Mouse (Mus musculus): ENCODE data around the gene Fscn3. TPM values are rescaled to one million over a fixed set of nuclear protein-coding genes. Genes with fewer than 3 reads are reported as not detected.

The Fscn3 gene
- total RNA-seq, 2 experiments from 2014 or later: not detected

DNA sequence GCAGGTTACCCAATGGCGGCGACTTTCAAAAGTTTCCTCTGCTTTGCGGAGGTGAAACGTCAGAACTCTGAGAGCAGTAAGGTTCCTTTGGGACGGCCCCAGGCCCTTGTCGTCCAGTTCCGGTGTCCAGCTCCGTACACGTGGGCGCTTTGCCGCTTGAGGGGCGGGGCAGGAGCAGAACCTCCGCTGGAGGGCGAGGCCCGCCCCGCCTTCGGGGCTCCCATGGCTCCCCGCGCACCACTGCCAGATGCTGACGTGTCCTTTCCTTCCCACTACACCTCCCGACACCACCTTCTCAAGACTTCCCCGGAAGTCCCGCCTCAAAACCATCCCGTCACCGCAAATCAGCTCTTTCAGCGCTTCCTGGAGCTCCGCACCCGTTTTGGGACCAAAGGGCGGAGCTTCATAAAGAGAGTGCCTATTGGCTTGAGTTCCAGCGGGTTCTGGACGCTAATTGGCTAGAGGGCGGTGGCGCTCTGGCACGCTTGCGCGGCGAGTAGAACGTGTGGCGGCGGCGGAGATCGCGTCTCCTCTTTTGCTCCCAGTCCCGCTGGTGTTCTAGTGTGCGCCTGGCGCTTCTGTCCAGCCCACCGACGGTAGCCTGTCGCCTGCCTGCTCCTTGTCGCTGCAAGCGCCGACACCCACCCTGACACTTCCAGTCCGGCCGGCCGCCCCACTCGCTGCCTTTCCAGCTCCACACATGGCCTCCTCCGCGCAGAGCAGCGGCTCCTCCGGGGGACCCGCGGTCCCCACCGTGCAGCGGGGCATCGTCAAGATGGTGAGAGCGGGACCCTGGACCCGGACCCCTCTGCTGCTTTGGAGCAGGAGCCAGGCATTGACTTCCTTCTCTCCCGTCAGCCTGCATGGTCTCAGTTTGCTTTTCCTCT, 52.5 kb downstream of the Fscn3 start:
- peak; percentile 97 for ATAC-seq (replicated peaks; ENCODE audit: low FRiP score, poor library complexity, severe bottlenecking)

DNA sequence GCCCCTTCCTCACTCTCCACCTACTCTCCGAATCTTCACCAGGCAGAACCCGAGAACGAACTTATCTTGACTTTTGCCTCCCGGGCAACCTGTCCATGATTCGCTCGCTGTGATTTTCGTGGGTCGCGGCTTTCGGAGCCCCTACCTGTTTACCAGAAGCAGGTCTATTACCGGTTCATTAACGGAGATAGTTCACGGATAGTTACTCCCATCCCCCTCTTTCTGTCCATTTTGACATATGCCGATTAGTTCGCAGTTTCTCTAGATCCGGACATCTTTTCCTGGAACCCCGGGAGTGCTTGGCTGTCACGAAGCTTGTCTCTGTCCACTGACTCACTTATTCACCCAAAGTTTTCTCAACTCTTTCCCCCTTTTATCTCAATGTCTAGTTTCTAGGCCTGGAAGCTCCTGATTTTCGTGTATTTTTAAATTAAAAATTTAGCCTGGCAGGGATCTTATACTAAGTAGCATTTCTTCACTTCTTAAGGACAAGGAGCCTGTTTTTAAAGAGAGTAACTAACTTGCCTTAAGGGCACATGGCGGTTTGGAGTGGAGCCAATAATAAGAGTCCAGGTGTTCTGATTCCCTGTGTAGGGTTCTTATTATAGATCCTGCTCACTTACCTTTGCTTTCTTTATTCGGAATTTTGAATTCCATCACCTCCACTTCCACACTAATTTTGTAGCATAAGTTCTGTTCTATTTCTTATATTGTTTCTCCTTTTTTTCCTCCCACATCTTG, 53.3 kb downstream of the Fscn3 start:
- ATAC-seq (replicated peaks; ENCODE audit: low FRiP score, poor library complexity, severe bottlenecking): no peak

DNA sequence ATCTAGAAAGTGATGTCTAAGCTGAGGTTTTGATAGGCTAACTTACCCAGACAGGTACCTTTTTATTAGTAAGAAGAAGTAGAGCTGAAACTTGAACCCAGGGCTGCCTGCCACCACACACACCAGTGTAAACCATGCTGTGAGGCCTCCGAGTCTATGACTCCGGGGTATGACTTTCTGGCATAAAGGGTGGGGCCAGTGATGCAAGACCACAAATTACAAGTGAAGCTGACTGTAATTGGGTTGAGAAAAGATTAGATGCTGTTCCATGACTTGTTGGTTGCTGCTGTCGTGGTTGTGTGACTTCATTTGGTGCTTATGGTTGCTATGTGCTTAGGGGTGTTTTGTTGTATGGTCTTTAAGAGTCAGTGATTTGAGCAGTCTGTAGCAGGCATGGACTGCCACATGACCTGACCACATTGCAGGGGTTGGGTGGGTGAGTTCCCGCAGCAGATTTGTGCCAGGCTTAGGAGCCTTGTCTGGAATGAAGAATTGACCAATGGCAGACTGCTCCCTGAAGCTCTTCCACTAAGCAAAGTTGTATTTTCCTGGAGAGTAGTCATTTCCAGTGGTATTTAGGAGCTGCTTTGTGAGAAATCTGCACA, 55.2 kb downstream of the Fscn3 start:
- no peak for ATAC-seq (replicated peaks; ENCODE audit: low FRiP score, poor library complexity, severe bottlenecking)

DNA sequence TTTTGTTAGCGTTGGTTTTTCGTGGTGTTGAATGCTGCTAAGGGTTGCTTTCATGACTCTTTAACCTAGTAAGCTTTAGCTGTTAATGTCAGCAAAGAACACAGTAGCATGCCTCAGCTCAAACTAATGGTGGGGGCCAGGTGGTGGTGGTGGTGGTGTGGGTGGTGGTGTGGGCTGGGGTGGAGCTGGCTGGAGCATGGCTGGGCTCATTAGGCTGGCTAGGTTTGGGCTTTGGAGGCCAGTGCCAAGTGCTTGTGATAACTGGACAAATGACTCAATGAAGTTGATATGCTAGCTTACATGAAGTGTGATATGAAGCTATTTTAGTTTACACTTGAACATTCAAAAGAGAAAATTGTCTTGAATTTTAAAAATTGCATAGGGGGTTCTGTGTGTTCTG, 58.4 kb downstream of the Fscn3 start:
- no peak for ATAC-seq (replicated peaks; ENCODE audit: low FRiP score, poor library complexity, severe bottlenecking)

GRCm38 (mm10) chr6:28486471-28486870, 58.9 kb downstream of the Fscn3 start:
- ATAC-seq (replicated peaks; ENCODE audit: low FRiP score, poor library complexity, severe bottlenecking): no peak

DNA sequence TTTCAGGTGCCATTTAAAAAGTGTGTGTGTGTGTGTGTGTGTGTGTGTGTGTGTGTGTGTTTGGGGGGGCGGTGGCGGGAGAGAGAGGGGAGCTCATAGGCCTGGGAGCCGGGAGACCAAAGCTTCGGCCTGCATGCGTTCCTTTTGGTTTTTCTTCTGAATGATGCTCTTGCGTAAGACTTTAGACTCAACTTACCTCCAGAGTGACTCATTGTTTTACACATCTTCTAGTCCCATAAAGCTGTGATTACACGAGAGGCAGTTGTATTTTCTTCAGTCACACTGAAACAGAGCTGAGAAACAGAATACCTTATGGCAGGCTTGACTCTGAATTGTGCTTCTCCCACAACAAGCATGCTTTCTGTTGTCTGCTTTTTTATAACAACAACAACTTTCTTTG, 59.3 kb downstream of the Fscn3 start:
- no peak for ATAC-seq (replicated peaks; ENCODE audit: low FRiP score, poor library complexity, severe bottlenecking)

Other genes starting within 250 kb of the Fscn3 start
- gene Zfp800, start 29.8 kb upstream of the Fscn3 start, total RNA-seq (2015; ENCODE audit: low replicate concordance): 92.2 and 116 TPM in 2 replicates
- gene Zfp800, start 29.8 kb upstream of the Fscn3 start, total RNA-seq (2017; ENCODE audit: low replicate concordance): 92.7 and 100 TPM in 2 replicates
- 262 and 308 TPM in 2 replicates for gene Arf5, start 4.2 kb upstream of the Fscn3 start, total RNA-seq (2015; ENCODE audit: low replicate concordance)
- 208 and 225 TPM in 2 replicates for gene Arf5, start 4.2 kb upstream of the Fscn3 start, total RNA-seq (2017; ENCODE audit: low replicate concordance)
- 7.1 and 9.7 TPM in 2 replicates for gene Gcc1, start 601 bp downstream of the Fscn3 start, total RNA-seq (2015; ENCODE audit: low replicate concordance)
- 14.7 and 18.7 TPM in 2 replicates for gene Gcc1, start 601 bp downstream of the Fscn3 start, total RNA-seq (2017; ENCODE audit: low replicate concordance)
- gene Pax4, start 21.6 kb downstream of the Fscn3 start, total RNA-seq (2015; ENCODE audit: low replicate concordance): not detected in 2 replicates
- not detected in 2 replicates for gene Pax4, start 21.6 kb downstream of the Fscn3 start, total RNA-seq (2017; ENCODE audit: low replicate concordance)
- gene Snd1, start 47.4 kb downstream of the Fscn3 start, total RNA-seq (2015; ENCODE audit: low replicate concordance): 21.3 and 26.0 TPM in 2 replicates
- 19.9 and 40.8 TPM in 2 replicates for gene Snd1, start 47.4 kb downstream of the Fscn3 start, total RNA-seq (2017; ENCODE audit: low replicate concordance)